Mouse (Mus musculus) heart, embryonic 14.5 days (tissue): Measurements from ENCODE around the gene Nol10. TPM values are rescaled to one million over a fixed set of nuclear protein-coding genes. Genes with fewer than 3 reads are reported as not detected.
"Not testable (repeated sequence)": the region's sequence is repeated elsewhere in the genome, so short reads cannot be mapped to it uniquely, and the experiment has no call there.

Experiments used
- ATAC-seq: fragments of 200-750 bp; cut with Nextera tagmentation; 2 replicates; pipeline ENCODE4 v1.8.0; 2017; ENCODE audit warnings: low read depth, moderate TSS enrichment; ENCODE audit not compliant: insufficient number of reproducible peaks, insufficient read depth, low FRiP score
- H3K27ac ChIP-seq, 2 experiments: fragments of 200-500 bp in 1 of 2; fragments of 300-500 bp in 1 of 2; sonication (generic) in 1 of 2; replicated peaks in 1 of 2; 2 replicates each; pipeline ENCODE4 v1.5.1; 2012 to 2014; ENCODE audit warnings: low read depth in 2 of 2, low read length in 2 of 2, control low read depth in 1 of 2, mild to moderate bottlenecking in 1 of 2, mixed read lengths in 1 of 2; ENCODE audit not compliant: control insufficient read depth in 1 of 2, insufficient read depth in 1 of 2
- H3K27me3 ChIP-seq: fragments of 300-500 bp; sonication (generic); 2 replicates; pipeline ENCODE4 v1.6.1; 2014; ENCODE audit warnings: mild to moderate bottlenecking, low read length, control low read depth; ENCODE audit not compliant: control insufficient read depth, insufficient read depth
- H3K36me3 ChIP-seq: fragments of 300-500 bp; sonication (generic); 2 replicates; pipeline ENCODE4 v1.6.1; 2014; ENCODE audit warnings: mild to moderate bottlenecking, control low read depth, low read length, mixed read lengths; ENCODE audit not compliant: control insufficient read depth, insufficient read depth
- H3K4me1 ChIP-seq, 2 experiments: fragments of 200-500 bp in 1 of 2; fragments of 300-500 bp in 1 of 2; sonication (generic) in 1 of 2; 2 replicates each; pipeline ENCODE4 v1.6.1; 2012 to 2014; ENCODE audit warnings: low read length in 2 of 2, control low read depth in 1 of 2, mixed read lengths in 1 of 2; ENCODE audit not compliant: control insufficient read depth in 2 of 2, insufficient read depth in 2 of 2
- H3K4me2 ChIP-seq: fragments of 300-500 bp; sonication (generic); 2 replicates; pipeline ENCODE4 v1.6.1; 2014; ENCODE audit warnings: mild to moderate bottlenecking, low read length
- H3K4me3 ChIP-seq, 2 experiments: fragments of 200-500 bp in 1 of 2; fragments of 300-500 bp in 1 of 2; sonication (generic) in 1 of 2; 2 replicates each; pipeline ENCODE4 v1.5.1; 2012 to 2014; ENCODE audit warnings: low read length in 2 of 2, mild to moderate bottlenecking in 2 of 2, control low read depth in 1 of 2, low read depth in 1 of 2, moderate library complexity in 1 of 2; ENCODE audit not compliant: control insufficient read depth in 1 of 2, insufficient read depth in 1 of 2
- H3K9ac ChIP-seq: fragments of 300-500 bp; sonication (generic); 2 replicates; pipeline ENCODE4 v1.6.1; 2014; ENCODE audit warnings: mild to moderate bottlenecking, low read length
- H3K9me3 ChIP-seq: fragments of 300-500 bp; sonication (generic); 2 replicates; pipeline ENCODE4 v1.6.1; 2016; ENCODE audit warnings: low read length, control low read depth; ENCODE audit not compliant: control insufficient read depth
- WGBS: fragments of 180-500 bp; shearing (Covaris S2); extraction: QIAGEN DNeasy Blood & Tissue Kit; methylation state at CpG from one replicate; pipeline ENCODE4 v1.1.7; 2014; 5-methylcytosine and 5-hydroxymethylcytosine counted together
- polyA plus RNA-seq: library from polyadenylated mRNA; unstranded; fragments of >200 nt; fragmentation: Nextera tagmentation; extraction: Ambion mirVana; gene quantifications from 2 replicates; pipeline ENCODE4 v1.2.1, GENCODE M21; 2014

The Nol10 gene
- polyA plus RNA-seq, 1 experiment from 2014 or later: 11.3 TPM

DNA sequence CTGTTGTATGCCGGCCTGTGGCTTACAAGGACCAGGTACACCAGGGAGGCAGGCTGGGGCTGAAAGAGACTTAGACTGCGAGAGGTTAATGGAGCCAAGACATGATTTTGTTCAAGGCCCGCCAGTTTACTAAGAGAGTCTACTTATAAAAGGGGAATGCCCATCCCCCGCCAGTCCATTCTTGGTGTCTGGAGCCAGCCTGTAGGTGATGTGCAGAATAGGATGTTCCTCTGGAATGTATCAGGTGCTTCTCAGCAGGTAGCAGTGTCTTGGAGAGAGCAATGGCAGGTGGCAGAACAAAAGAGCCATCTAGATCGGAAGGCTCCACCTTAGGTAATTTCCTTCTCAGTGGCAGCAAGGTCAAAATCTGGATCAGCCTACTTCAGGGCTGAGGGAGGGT lies 116.3 kb downstream of the Nol10 start:
- H3K27ac ChIP-seq, H3K4me1 ChIP-seq, ATAC-seq, H3K36me3 ChIP-seq, H3K4me2 ChIP-seq, H3K4me3 ChIP-seq, H3K27me3 ChIP-seq, H3K9me3 ChIP-seq, H3K9ac ChIP-seq: not testable (repeated sequence)
- 81% methylated on average over 5 of the region's 5 CpGs for WGBS

DNA sequence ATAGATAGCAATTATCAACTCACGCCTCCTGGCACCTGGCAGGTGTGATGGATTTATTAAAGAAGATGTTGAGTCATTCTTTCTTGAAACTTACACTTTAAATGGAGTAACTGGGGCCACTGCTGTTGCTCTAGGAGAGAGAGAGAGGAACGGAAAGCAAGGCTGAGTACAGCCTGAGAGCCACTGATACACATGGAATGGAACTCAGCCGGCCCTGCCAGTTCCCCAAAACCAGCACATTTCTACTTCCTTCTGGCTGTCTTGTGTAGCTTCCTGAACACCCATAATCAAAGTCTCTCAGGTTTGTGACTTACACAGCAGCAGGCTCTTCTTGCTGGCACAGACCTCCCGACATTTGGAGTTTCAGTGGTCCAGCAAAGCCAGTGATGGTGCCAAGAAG lies 118.5 kb downstream of the Nol10 start:
- 88% methylated on average over 4 of the region's 4 CpGs for whole genome bisulfite sequencing
- no peak overlapping the region for H3K9ac ChIP-seq
- ATAC-seq: no peak
- H3K36me3 ChIP-seq: no peaks in the 10 kb centered on the region
- no peaks in the 10 kb centered on the region for H3K9me3 ChIP-seq
- no peak overlapping the region for H3K4me3 ChIP-seq
- H3K27ac ChIP-seq: no peak overlapping the region
- peaks cover 0 to 2% of the 10 kb centered on the region in 2 experiments; a peak in 2 of 4 replicates for H3K4me1 ChIP-seq
- H3K4me2 ChIP-seq: no peak overlapping the region
- H3K27me3 ChIP-seq: no peaks in the 10 kb centered on the region

DNA sequence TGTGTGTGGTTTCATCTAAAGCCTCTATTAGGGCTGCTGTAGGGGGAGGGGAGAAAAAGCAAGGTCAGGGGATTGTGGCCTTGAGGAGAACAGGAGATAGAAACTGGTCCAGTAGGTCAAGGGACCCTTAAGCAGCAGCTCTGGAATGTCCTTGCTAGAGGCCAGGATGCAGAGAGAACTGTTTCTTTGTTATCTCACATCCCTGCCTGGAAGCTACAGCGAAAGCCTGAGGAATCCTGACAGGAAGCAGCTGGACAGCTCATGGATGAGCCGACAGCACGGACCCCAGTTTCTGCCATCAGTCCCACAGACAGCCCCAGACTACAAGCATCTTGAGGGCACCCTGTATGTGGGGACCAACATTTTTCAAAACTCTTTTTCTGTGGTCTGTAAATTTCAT lies 120.1 kb downstream of the Nol10 start:
- H3K9ac ChIP-seq: no peak overlapping the region
- no peaks in the 10 kb centered on the region for H3K27me3 ChIP-seq
- no peaks in the 10 kb centered on the region for H3K36me3 ChIP-seq
- no peak for ATAC-seq
- H3K4me3 ChIP-seq: no peak overlapping the region
- no peaks in the 10 kb centered on the region for H3K9me3 ChIP-seq
- H3K4me2 ChIP-seq: no peak overlapping the region
- peaks cover 0 to 2% of the 10 kb centered on the region in 2 experiments; a peak in 2 of 4 replicates for H3K4me1 ChIP-seq
- no peak overlapping the region for H3K27ac ChIP-seq
- WGBS: 22% methylated on average over 3 of the region's 3 CpGs

DNA sequence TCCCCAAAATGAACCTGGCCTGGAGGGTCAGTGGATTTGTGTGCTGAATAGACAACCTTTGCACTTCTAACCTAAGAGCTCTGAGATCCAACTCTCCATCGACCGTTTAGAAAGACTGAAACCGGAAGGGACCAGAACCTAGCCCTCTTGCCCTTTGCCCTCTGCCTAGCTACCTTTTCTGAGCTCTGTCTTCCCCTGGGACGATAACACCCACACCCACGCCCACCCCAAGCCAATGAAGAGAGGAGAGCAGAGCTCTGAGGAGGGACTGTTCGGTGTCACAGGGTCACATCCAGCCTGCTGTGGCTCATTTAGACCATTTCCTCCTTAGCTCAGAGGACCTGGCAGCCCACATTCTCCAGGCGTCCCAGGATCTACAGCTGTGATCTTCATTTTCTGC lies 121.6 kb downstream of the Nol10 start:
- Histone ChIP-seq H3K27me3 (no peaks in the 10 kb centered on the region), H3K4me3 (no peak overlapping the region), H3K9me3 (no peaks in the 10 kb centered on the region), H3K9ac (no peak overlapping the region), H3K27ac (no peak overlapping the region), H3K36me3 (no peaks in the 10 kb centered on the region), H3K4me1 (peaks cover 0 to 2% of the 10 kb centered on the region in 2 experiments; a peak in 2 of 4 replicates), H3K4me2 (no peak overlapping the region)
- ATAC-seq: no peak
- 74% methylated on average over 7 of the region's 7 CpGs for WGBS

DNA sequence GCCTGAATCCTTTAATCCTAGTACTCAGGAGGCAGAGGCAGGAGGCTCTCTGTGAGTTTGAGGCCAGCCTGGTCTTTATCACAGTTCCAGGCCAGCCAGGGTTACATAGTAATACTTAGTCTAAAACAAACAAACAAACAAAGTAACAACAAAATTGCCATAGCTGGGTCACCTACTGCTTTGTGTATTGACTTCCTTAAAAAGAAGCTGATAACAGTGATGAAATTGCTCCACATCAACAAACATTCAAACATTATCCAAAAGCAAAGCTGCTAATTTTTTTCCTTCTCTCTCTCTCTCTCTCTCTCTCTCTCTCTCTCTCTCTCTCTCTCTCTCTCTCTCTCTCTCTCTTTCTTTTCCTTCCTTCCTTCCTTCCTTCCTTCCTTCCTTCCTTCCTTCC lies 122.3 kb downstream of the Nol10 start:
- H3K9ac ChIP-seq, H3K36me3 ChIP-seq, H3K4me2 ChIP-seq, H3K4me1 ChIP-seq, H3K27ac ChIP-seq, ATAC-seq, H3K27me3 ChIP-seq, H3K4me3 ChIP-seq, H3K9me3 ChIP-seq: not testable (repeated sequence)

DNA sequence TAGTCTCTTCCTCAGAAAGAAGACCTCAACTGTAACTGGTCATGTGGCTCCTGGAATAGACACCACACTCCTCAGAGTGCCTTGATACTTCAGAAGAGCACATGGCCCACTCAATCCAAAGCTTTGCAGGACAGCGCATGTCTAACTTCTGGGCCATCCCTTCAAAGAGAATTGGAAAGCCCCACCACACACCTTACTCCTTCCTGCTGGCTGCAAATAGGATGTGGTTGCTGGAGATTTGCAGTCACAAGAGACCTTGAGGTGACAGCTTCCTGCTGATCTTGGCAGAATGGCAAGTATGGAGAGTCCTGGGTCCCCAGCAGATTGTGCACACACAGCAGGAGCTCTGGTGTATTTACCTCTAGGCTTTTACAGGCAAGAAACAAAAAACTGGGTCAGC lies 123.1 kb downstream of the Nol10 start:
- H3K4me1 ChIP-seq: peaks cover 0 to 2% of the 10 kb centered on the region in 2 experiments; a peak in 2 of 4 replicates
- no peak overlapping the region for H3K9ac ChIP-seq
- no peak overlapping the region for H3K27ac ChIP-seq
- no peak overlapping the region for H3K4me3 ChIP-seq
- H3K27me3 ChIP-seq: no peaks in the 10 kb centered on the region
- WGBS: 77% methylated on average over 1 of the region's 1 CpGs
- no peaks in the 10 kb centered on the region for H3K36me3 ChIP-seq
- H3K9me3 ChIP-seq: no peaks in the 10 kb centered on the region
- ATAC-seq: no peak
- no peak overlapping the region for H3K4me2 ChIP-seq

DNA sequence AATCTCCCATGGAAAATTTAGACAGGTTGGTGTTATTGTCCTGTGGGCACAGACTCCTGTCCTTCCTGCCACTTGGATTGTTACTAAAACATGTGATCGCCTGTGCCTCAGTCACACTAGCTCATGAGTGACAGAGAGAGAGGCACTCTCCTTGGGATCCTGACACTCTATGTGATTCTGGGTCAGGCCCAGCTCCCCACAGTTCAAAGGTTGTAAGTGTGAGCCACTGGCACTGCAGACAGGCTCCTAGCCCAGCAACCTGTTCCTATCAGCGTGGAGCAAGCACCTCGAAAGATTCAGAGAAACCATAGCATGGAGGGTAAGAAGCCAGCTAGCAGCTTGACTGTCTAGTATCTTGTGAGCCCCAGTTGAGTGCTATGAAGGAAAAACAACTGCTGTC lies 124.9 kb downstream of the Nol10 start:
- no peak overlapping the region for H3K27ac ChIP-seq
- ATAC-seq: no peak
- peaks cover 0 to 2% of the 10 kb centered on the region in 2 experiments; a peak in 2 of 4 replicates for H3K4me1 ChIP-seq
- H3K4me2 ChIP-seq: no peak overlapping the region
- H3K9me3 ChIP-seq: no peaks in the 10 kb centered on the region
- H3K4me3 ChIP-seq: no peak overlapping the region
- 87% methylated on average over 3 of the region's 3 CpGs for WGBS
- no peak overlapping the region for H3K9ac ChIP-seq
- H3K27me3 ChIP-seq: no peaks in the 10 kb centered on the region
- H3K36me3 ChIP-seq: no peaks in the 10 kb centered on the region

DNA sequence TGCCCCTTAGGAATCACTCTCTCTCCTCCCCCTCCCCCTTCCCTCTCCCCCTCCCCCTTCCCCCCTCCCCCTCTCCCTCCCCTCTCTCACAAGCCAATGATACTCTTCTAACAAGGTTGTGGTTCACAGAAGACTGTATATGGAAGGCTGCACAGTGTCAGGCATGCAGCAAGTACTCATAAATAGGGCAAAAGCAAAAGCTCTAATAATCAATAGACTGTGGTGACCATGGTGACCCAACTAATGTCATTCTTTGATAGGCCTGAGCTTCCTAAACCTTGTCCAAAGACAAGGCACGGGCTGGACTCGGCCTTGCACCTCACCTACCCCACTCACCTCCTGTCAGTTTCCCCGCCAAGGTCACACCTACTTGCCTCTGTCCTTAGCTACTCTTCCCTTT lies 125.6 kb downstream of the Nol10 start:
- Histone ChIP-seq H3K9me3 (no peaks in the 10 kb centered on the region), H3K4me2 (no peak overlapping the region), H3K27ac (no peak overlapping the region), H3K36me3 (no peaks in the 10 kb centered on the region), H3K27me3 (no peaks in the 10 kb centered on the region), H3K9ac (no peak overlapping the region), H3K4me1 (no peaks in the 10 kb centered on the region), H3K4me3 (no peak overlapping the region)
- no peak for ATAC-seq
- 98% methylated on average over 3 of the region's 3 CpGs for WGBS
